Mouse (Mus musculus) spleen, adult 2 months (tissue): Measurements from ENCODE around the gene Slc25a51.
"Not testable (repeated sequence)": the region's sequence is repeated elsewhere in the genome, so short reads cannot be mapped to it uniquely, and the experiment has no call there.

Source experiments
- CTCF ChIP-seq: fragments of 200-500 bp; IDR thresholded peaks from 2 replicates; pipeline ENCODE4 v1.5.1; 2011; ENCODE audit warnings: mild to moderate bottlenecking, inconsistent platforms; ENCODE audit not compliant: insufficient read depth, insufficient read length, insufficient replicate concordance; ENCODE audit errors: extremely low read depth
- POLR2A ChIP-seq: fragments of 200-500 bp; IDR thresholded peaks from 2 replicates; pipeline ENCODE4 v1.6.1; 2011; ENCODE audit warnings: low read depth, low read length, inconsistent platforms

GRCm38 (mm10) chr4:45398315-45398714 lies 10.3 kb downstream of the Slc25a51 start:
- TF ChIP-seq CTCF, POLR2A: not testable (repeated sequence)
